Mouse (Mus musculus) limb, embryonic 10.5 days (tissue): Measurements from ENCODE around the gene Pxylp1. TPM values are rescaled to one million over a fixed set of nuclear protein-coding genes. Genes with fewer than 3 reads are reported as not detected.
"Not testable (repeated sequence)": the region's sequence is repeated elsewhere in the genome, so short reads cannot be mapped to it uniquely, and the experiment has no call there.

Source experiments
- DNase-seq: peaks from one replicate; pipeline ENCODE4 v3.0.0-alpha.2; 2017; ENCODE audit warnings: low spot score
- H3K27ac ChIP-seq: fragments of 300-500 bp; sonication (generic); 2 replicates; pipeline ENCODE4 v1.5.1; 2016; ENCODE audit warnings: mild to moderate bottlenecking
- H3K27me3 ChIP-seq: fragments of 300-500 bp; sonication (generic); 2 replicates; pipeline ENCODE4 v1.6.1; 2016; ENCODE audit warnings: low read depth, mild to moderate bottlenecking; ENCODE audit not compliant: poor library complexity, severe bottlenecking
- H3K36me3 ChIP-seq: fragments of 300-500 bp; sonication (generic); 2 replicates; pipeline ENCODE4 v1.6.1; 2016; ENCODE audit warnings: mild to moderate bottlenecking, moderate library complexity
- H3K4me1 ChIP-seq: fragments of 300-500 bp; sonication (generic); 2 replicates; pipeline ENCODE4 v1.6.1; 2016
- H3K4me3 ChIP-seq: fragments of 300-500 bp; sonication (generic); 2 replicates; pipeline ENCODE4 v1.5.1; 2016; ENCODE audit warnings: mild to moderate bottlenecking, moderate library complexity
- H3K9me3 ChIP-seq: fragments of 300-500 bp; sonication (generic); replicated peaks from 2 replicates; pipeline ENCODE4 v1.6.1; 2016; ENCODE audit warnings: mild to moderate bottlenecking
- WGBS: fragments of 180-500 bp; shearing (Covaris S2); methylation state at CpG from one replicate; pipeline ENCODE4 v1.1.7; 2016; 5-methylcytosine and 5-hydroxymethylcytosine counted together
- polyA plus RNA-seq: library from polyadenylated mRNA; unstranded; fragments of >200 nt; fragmentation: Nextera tagmentation; extraction: Ambion mirVana; gene quantifications from 2 replicates; pipeline ENCODE4 v1.2.1, GENCODE M21; 2016

The Pxylp1 gene
- polyA plus RNA-seq, result 11.4 and 15.3 TPM in 2 replicates

DNA sequence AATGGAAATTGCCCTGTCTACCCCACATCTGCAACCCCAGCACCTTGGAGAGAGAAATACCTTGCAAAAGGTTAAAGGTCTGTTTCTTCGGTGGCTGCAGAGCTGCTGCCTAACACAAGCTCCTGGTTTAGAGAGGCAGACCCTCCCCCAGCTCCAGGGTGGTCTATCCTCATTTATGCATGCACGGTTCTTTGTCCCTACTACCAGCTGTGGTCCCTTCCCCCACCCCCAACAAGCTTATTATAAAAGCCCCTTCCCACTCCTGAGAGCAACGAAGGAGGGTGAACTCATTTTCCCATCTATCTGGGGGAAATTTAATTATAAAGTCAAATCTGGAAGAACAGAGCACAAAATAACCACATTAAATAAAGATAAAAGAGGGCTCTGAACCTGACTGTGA lies at the start of gene Pxylp1:
Gene Pxylp1, minus strand, starts transcription at position 124 of the 400 bp plus-strand sequence.
- no peak within 1 kb of the TSS for H3K4me3 ChIP-seq
- no peaks in the 10 kb centered on the region for H3K36me3 ChIP-seq
- H3K4me1 ChIP-seq, result peaks cover 53% of the 10 kb centered on the region
- H3K27ac ChIP-seq, result peak within 1 kb of the TSS; percentile 42
- no peaks in the 10 kb centered on the region for H3K9me3 ChIP-seq
- WGBS, result 13% methylated on average over 3 of the region's 3 CpGs
- DNase-seq, result no peak
- H3K27me3 ChIP-seq, result peaks cover 25% of the 10 kb centered on the region

- H3K9me3 ChIP-seq, result no peaks in the 10 kb centered on the region; the same call in 1 of the 2 replicates
- 0 out of 2 replicates have a peak, but pooled peaks cover 3% of the 10 kb centered on the region for H3K27me3 ChIP-seq
- no peak for DNase-seq
- no peak overlapping the region for H3K27ac ChIP-seq
- H3K4me3 ChIP-seq, result no peak overlapping the region
- peaks cover 47% of the 10 kb centered on the region for H3K36me3 ChIP-seq
- peaks cover 11% of the 10 kb centered on the region for H3K4me1 ChIP-seq
- 80% methylated on average over 5 of the region's 5 CpGs for WGBS
These were observed 46.4 kb upstream of the Pxylp1 start for GRCm38 (mm10) chr9:96938887-96939286.

DNA sequence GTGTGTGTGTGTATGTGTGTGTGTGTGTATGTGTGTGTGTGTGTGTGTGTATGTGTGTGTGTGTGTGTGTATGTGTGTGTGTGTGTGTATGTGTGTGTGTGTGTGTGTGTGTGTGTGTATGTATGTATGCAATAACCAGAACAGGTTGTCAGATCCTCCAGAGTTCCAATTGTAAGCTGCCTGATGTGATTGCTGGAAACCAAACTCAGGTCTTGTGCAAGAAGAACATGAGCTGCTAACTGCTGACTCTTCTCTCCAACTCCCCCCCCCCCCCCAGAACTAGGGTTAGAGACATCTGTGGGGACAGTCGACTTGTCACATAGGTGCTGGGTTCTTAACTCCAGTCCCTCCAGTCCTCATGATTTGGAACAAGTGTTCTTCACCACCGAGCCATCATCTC lies 44.0 kb upstream of the Pxylp1 start:
- WGBS, result 87% methylated on average over 2 of the region's 2 CpGs
- Histone ChIP-seq H3K4me1 (peaks cover 11% of the 10 kb centered on the region), H3K36me3 (peaks cover 22% of the 10 kb centered on the region)
- not testable (repeated sequence) for DNase-seq, H3K9me3 ChIP-seq, H3K27me3 ChIP-seq, H3K27ac ChIP-seq, H3K4me3 ChIP-seq

DNA sequence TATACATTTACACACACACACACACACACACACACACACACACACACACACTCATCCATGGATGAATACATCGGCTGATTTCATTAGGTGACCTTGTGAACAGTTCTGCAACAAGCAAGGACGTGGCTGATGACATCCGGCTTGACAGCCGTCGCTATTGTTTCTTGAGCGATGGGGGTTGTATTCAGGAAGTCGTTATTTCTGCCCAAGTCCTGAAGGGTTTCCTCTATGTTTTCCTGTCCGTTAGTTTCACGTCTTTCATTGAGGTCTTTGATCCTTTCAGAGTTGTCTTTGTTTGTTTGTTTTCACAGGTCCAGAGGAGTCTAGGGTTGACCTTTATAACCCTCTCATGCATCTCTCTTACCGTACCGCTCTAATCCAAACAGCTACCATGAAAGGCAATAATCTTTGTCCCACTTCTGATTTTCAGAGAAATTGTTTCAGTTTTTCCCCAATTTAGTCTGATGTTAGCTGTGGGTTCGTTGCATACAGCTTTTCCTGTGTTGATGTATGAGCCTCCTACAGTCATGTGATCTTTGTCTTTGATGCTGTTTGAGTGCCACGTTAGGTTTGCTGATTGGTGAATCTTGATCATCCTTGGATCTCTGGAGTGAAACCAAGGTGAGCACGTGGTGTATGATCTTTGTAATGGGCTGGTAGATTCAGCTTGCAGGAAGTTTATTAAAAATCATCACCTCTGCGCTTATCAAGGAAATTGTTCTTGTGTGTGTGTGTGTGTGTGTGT lies 43.3 kb upstream of the Pxylp1 start:
- peaks cover 15% of the 10 kb centered on the region for H3K36me3 ChIP-seq

DNA sequence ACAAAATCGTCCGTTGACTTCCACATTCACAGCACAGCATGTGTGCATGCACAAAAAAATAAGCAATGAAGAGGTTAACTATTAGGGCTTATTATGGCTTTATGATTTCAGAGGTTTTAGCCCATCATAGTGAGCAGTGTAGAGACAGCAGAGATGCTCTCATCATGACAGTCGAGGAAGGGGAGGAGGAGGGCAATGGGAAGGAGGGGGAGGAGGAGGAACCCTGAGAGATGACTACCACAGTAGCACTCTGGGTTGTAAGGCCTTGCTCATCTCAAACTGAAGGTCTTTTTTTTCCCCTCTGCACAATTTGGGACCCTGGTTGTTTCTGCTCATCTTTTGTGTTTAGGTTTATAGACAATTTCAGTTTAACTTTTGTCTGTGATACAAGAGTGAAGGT lies 42.3 kb upstream of the Pxylp1 start:
- H3K36me3 ChIP-seq, result peaks cover 9% of the 10 kb centered on the region; the same call in 1 of the 2 replicates
- 0 out of 2 replicates have a peak, but pooled peaks cover 3% of the 10 kb centered on the region for H3K27me3 ChIP-seq
- H3K4me1 ChIP-seq, result peaks cover 11% of the 10 kb centered on the region
- no peaks in the 10 kb centered on the region for H3K9me3 ChIP-seq
- no peak overlapping the region for H3K27ac ChIP-seq
- no peak overlapping the region for H3K4me3 ChIP-seq
- DNase-seq, result no peak
- 86% methylated on average over 3 of the region's 3 CpGs for WGBS

More for the DNA sequence above, 43.3 kb upstream of the Pxylp1 start:
- no peak for DNase-seq
- Histone ChIP-seq H3K27ac (no peak overlapping the region), H3K4me1 (peaks cover 11% of the 10 kb centered on the region), H3K9me3 (no peaks in the 10 kb centered on the region; the same call in 1 of the 2 replicates), H3K27me3 (0 out of 2 replicates have a peak, but pooled peaks cover 3% of the 10 kb centered on the region), H3K4me3 (no peak overlapping the region)
- 61% methylated on average over 15 of the region's 15 CpGs for WGBS

DNA sequence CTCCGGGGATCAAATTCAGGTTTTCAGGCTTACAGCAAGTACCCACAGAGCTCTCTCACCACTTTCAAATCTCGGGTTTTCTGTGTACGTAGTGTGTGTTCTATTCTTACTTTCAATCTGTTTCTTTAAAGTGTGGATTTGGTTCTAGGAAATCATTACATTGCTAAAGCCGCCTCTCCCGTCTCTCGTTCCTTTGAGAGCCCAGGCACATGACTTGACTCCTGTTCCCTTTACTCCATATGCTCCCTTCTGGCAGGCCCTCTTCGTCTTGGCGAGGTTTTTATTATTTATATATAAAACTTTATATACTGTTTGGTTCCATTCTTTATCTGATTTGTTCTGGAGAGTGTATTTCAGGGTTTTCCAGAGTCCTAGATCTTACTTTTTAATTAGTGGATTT lies 40.3 kb upstream of the Pxylp1 start:
- 92% methylated on average over 8 of the region's 8 CpGs for WGBS
- Histone ChIP-seq H3K27me3 (0 out of 2 replicates have a peak, but pooled peaks cover 9% of the 10 kb centered on the region), H3K27ac (no peak overlapping the region), H3K9me3 (no peaks in the 10 kb centered on the region), H3K4me3 (no peak overlapping the region), H3K4me1 (peaks cover 6% of the 10 kb centered on the region), H3K36me3 (peaks cover 3% of the 10 kb centered on the region; the same call in 1 of the 2 replicates)
- no peak for DNase-seq

- DNase-seq, result no peak
- peak overlapping the region; percentile 17; the same call in 1 of the 2 replicates for H3K27ac ChIP-seq
- H3K4me1 ChIP-seq, result peaks cover 14% of the 10 kb centered on the region; the same call in 1 of the 2 replicates
- 86% methylated on average over 17 of the region's 17 CpGs for WGBS
- no peak overlapping the region for H3K4me3 ChIP-seq
- H3K27me3 ChIP-seq, result 0 out of 2 replicates have a peak, but pooled peaks cover 6% of the 10 kb centered on the region
- H3K36me3 ChIP-seq, result no peaks in the 10 kb centered on the region
- no peaks in the 10 kb centered on the region for H3K9me3 ChIP-seq
These were observed 31.3 kb upstream of the Pxylp1 start for GRCm38 (mm10) chr9:96923577-96924316.

GRCm38 (mm10) chr9:96923119-96923518 lies 30.6 kb upstream of the Pxylp1 start:
- 90% methylated on average over 6 of the region's 6 CpGs for WGBS
- peaks cover 14% of the 10 kb centered on the region; the same call in 1 of the 2 replicates for H3K4me1 ChIP-seq
- peak overlapping the region; percentile 25; the same call in 1 of the 2 replicates for H3K27ac ChIP-seq
- 0 out of 2 replicates have a peak, but pooled peaks cover under 1% of the 10 kb centered on the region for H3K27me3 ChIP-seq
- no peaks in the 10 kb centered on the region for H3K36me3 ChIP-seq
- H3K4me3 ChIP-seq, result no peak overlapping the region
- no peak for DNase-seq
- no peaks in the 10 kb centered on the region for H3K9me3 ChIP-seq

GRCm38 (mm10) chr9:96916620-96917538 lies 24.4 kb upstream of the Pxylp1 start:
- Histone ChIP-seq H3K36me3 (no peaks in the 10 kb centered on the region), H3K27me3 (no peaks in the 10 kb centered on the region), H3K27ac (no peak overlapping the region), H3K9me3 (no peaks in the 10 kb centered on the region), H3K4me3 (no peak overlapping the region), H3K4me1 (0 out of 2 replicates have a peak, but pooled peaks cover 3% of the 10 kb centered on the region)
- 45% methylated on average over 27 of the region's 27 CpGs for WGBS
- peak; percentile 96 for DNase-seq

GRCm38 (mm10) chr9:96916076-96916475 lies 23.6 kb upstream of the Pxylp1 start:
- 68% methylated on average over 7 of the region's 7 CpGs for WGBS
- Histone ChIP-seq H3K4me1 (0 out of 2 replicates have a peak, but pooled peaks cover 3% of the 10 kb centered on the region), H3K36me3 (no peaks in the 10 kb centered on the region), H3K27me3 (no peaks in the 10 kb centered on the region), H3K27ac (no peak overlapping the region), H3K9me3 (no peaks in the 10 kb centered on the region), H3K4me3 (no peak overlapping the region)
- DNase-seq, result no peak

GRCm38 (mm10) chr9:96914851-96915250 lies 22.4 kb upstream of the Pxylp1 start:
- H3K4me3 ChIP-seq, result no peak overlapping the region
- no peak for DNase-seq
- H3K4me1 ChIP-seq, result 0 out of 2 replicates have a peak, but pooled peaks cover 3% of the 10 kb centered on the region

DNA sequence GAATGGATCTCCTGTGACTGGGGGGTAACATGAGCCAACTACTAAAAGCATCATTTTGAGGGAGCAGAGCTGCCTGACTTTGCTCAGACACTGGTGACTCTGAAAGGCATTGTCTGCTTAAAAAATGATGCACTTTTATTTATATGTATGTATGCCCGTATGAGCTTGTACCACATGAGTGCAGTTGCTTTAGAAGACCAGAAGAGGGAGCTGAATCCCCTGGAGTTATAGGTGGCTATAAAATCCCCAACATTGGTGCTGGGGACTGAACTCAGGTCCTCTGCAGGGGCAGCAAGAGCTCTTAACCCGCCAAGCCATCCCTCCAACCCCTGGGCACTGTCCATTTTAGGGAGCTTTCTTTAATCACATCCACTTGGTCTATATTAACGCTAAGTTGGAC lies 21.5 kb upstream of the Pxylp1 start:
- no peaks in the 10 kb centered on the region for H3K27me3 ChIP-seq
- H3K36me3 ChIP-seq, result no peaks in the 10 kb centered on the region
- 0 out of 2 replicates have a peak, but pooled peaks cover 3% of the 10 kb centered on the region for H3K4me1 ChIP-seq
- 87% methylated on average over 3 of the region's 3 CpGs for WGBS
- H3K27ac ChIP-seq, result no peak overlapping the region
- H3K9me3 ChIP-seq, result no peaks in the 10 kb centered on the region
- no peak overlapping the region for H3K4me3 ChIP-seq
- DNase-seq, result no peak

More at GRCm38 (mm10) chr9:96914851-96915250, 22.4 kb upstream of the Pxylp1 start:
- H3K36me3 ChIP-seq, result no peaks in the 10 kb centered on the region
- H3K9me3 ChIP-seq, result no peaks in the 10 kb centered on the region
- no peak overlapping the region for H3K27ac ChIP-seq
- WGBS, result 84% methylated on average over 6 of the region's 6 CpGs
- no peaks in the 10 kb centered on the region for H3K27me3 ChIP-seq
